Mouse (Mus musculus): Measurements from ENCODE around the gene Sars2. TPM values are rescaled to one million over a fixed set of nuclear protein-coding genes. Genes with fewer than 3 reads are reported as not detected.
A peak's percentile ranks its signal among the peaks of the same experiment; 100 is the strongest.

Sars2 gene
- polyA plus RNA-seq, 1 experiment = 63.2 TPM

GRCm38 (mm10) chr7:28771867-28772266 is 30.1 kb downstream of the Sars2 start:
- TF ChIP-seq CTCF (IDR thresholded peaks at IDR 0.05; ENCODE audit: borderline replicate concordance, control insufficient read depth, extremely low read depth, insufficient read depth, low read length, poor library complexity) (no peak), POLR2A (IDR thresholded peaks at IDR 0.05; ENCODE audit: control insufficient read depth, extremely low read depth, insufficient read depth, low read length, poor library complexity) (no peak)
- Histone ChIP-seq H3K27me3 (ENCODE audit: control insufficient read depth, insufficient read depth, low read length) (no peaks in the 10 kb centered on the region), H3K4me3 (ENCODE audit: control insufficient read depth, insufficient read depth, low read length) (no peak overlapping the region), H3K36me3 (ENCODE audit: control insufficient read depth, insufficient read depth, low read length) (no peaks in the 10 kb centered on the region), H3K27ac (ENCODE audit: control insufficient read depth, insufficient read depth, low read length) (no peak overlapping the region), H3K4me1 (replicated peaks; ENCODE audit: control insufficient read depth, insufficient read depth, low read length) (peaks cover 10% of the 10 kb centered on the region)
- 95% methylated on average over 11 of the region's 11 CpGs for WGBS
- no peak for DNase-seq

DNA sequence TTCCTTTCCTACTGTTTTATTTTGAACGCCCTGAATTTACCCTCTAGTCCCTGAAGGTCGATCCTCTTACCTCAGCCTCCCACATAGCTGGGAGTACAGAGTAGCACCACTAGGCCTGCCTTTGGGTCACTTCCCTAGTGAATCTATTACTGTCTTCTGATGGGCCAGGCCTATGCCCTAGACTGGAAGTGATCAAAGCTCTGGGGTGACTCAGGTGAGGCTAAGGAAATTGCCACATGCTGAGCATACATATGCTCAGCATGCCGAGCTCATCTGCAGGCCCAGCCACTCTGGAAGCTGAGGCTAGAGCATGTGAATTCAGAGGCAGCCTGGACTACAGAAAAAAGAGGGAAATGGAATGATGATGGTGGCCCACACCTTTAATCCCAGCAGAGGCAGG is 31.4 kb downstream of the Sars2 start:
- DNase-seq = no peak

DNA sequence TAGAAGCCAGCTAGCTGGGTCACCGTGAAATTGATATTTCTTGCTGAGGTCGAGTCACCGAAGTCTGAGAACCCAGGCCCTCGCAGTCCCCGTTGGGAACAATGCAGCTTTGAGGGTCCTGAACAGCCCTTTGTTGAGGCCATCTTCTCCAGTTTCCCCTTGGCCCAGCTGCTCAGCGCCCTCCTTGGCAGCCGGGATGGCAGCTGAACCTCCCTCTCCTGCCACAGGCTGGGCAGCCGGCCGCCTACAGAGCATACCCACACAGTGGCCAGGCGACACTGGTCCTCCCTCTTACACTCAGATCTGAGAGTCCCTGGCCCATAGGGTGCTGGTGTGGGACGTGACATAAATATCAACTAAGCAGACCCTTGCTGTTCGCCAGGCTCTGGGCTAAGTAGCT is 32.4 kb downstream of the Sars2 start:
- no peaks in the 10 kb centered on the region for H3K27me3 ChIP-seq (ENCODE audit: control insufficient read depth, insufficient read depth, low read length)
- no peak overlapping the region for H3K4me3 ChIP-seq (ENCODE audit: control insufficient read depth, insufficient read depth, low read length)
- TF ChIP-seq CTCF (IDR thresholded peaks at IDR 0.05; ENCODE audit: borderline replicate concordance, control insufficient read depth, extremely low read depth, insufficient read depth, low read length, poor library complexity) (no peak), POLR2A (IDR thresholded peaks at IDR 0.05; ENCODE audit: control insufficient read depth, extremely low read depth, insufficient read depth, low read length, poor library complexity) (no peak)
- H3K36me3 ChIP-seq (ENCODE audit: control insufficient read depth, insufficient read depth, low read length) = no peaks in the 10 kb centered on the region
- no peak for DNase-seq
- no peaks in the 10 kb centered on the region for H3K4me1 ChIP-seq (replicated peaks; ENCODE audit: control insufficient read depth, insufficient read depth, low read length)
- 96% methylated on average over 12 of the region's 12 CpGs for WGBS
- H3K27ac ChIP-seq (ENCODE audit: control insufficient read depth, insufficient read depth, low read length) = no peak overlapping the region

More for the DNA sequence above, 31.4 kb downstream of the Sars2 start:
- no peak overlapping the region for H3K27ac ChIP-seq (ENCODE audit: control insufficient read depth, insufficient read depth, low read length)
- H3K36me3 ChIP-seq (ENCODE audit: control insufficient read depth, insufficient read depth, low read length) = no peaks in the 10 kb centered on the region
- H3K27me3 ChIP-seq (ENCODE audit: control insufficient read depth, insufficient read depth, low read length) = no peaks in the 10 kb centered on the region
- WGBS = 95% methylated on average over 3 of the region's 3 CpGs
- no peaks in the 10 kb centered on the region for H3K4me1 ChIP-seq (replicated peaks; ENCODE audit: control insufficient read depth, insufficient read depth, low read length)
- TF ChIP-seq POLR2A (IDR thresholded peaks at IDR 0.05; ENCODE audit: control insufficient read depth, extremely low read depth, insufficient read depth, low read length, poor library complexity) (no peak), CTCF (IDR thresholded peaks at IDR 0.05; ENCODE audit: borderline replicate concordance, control insufficient read depth, extremely low read depth, insufficient read depth, low read length, poor library complexity) (no peak)
- H3K4me3 ChIP-seq (ENCODE audit: control insufficient read depth, insufficient read depth, low read length) = no peak overlapping the region

- H3K27me3 ChIP-seq (ENCODE audit: control insufficient read depth, insufficient read depth, low read length) = no peaks in the 10 kb centered on the region
- H3K4me3 ChIP-seq (ENCODE audit: control insufficient read depth, insufficient read depth, low read length) = no peak overlapping the region
- no peak for DNase-seq
- 97% methylated on average over 7 of the region's 7 CpGs for WGBS
- no peaks in the 10 kb centered on the region for H3K36me3 ChIP-seq (ENCODE audit: control insufficient read depth, insufficient read depth, low read length)
- no peak for TF ChIP-seq POLR2A (IDR thresholded peaks at IDR 0.05; ENCODE audit: control insufficient read depth, extremely low read depth, insufficient read depth, low read length, poor library complexity)
- no peak for TF ChIP-seq CTCF (IDR thresholded peaks at IDR 0.05; ENCODE audit: borderline replicate concordance, control insufficient read depth, extremely low read depth, insufficient read depth, low read length, poor library complexity)
- H3K27ac ChIP-seq (ENCODE audit: control insufficient read depth, insufficient read depth, low read length) = no peak overlapping the region
- H3K4me1 ChIP-seq (replicated peaks; ENCODE audit: control insufficient read depth, insufficient read depth, low read length) = peaks cover under 1% of the 10 kb centered on the region
Observed at GRCm38 (mm10) chr7:28775129-28775528, 33.3 kb downstream of the Sars2 start.

GRCm38 (mm10) chr7:28778825-28779224 is 37.0 kb downstream of the Sars2 start:
- Histone ChIP-seq H3K4me3 (ENCODE audit: control insufficient read depth, insufficient read depth, low read length) (no peak overlapping the region), H3K27ac (ENCODE audit: control insufficient read depth, insufficient read depth, low read length) (no peak overlapping the region), H3K36me3 (ENCODE audit: control insufficient read depth, insufficient read depth, low read length) (no peaks in the 10 kb centered on the region), H3K27me3 (ENCODE audit: control insufficient read depth, insufficient read depth, low read length) (no peaks in the 10 kb centered on the region), H3K4me1 (replicated peaks; ENCODE audit: control insufficient read depth, insufficient read depth, low read length) (peaks cover 31% of the 10 kb centered on the region)
- no peak for DNase-seq
- TF ChIP-seq CTCF (IDR thresholded peaks at IDR 0.05; ENCODE audit: borderline replicate concordance, control insufficient read depth, extremely low read depth, insufficient read depth, low read length, poor library complexity) (no peak), POLR2A (IDR thresholded peaks at IDR 0.05; ENCODE audit: control insufficient read depth, extremely low read depth, insufficient read depth, low read length, poor library complexity) (no peak)
- 97% methylated on average over 9 of the region's 9 CpGs for WGBS

GRCm38 (mm10) chr7:28780067-28780658 is 38.4 kb downstream of the Sars2 start:
- Histone ChIP-seq H3K4me1 (replicated peaks; ENCODE audit: control insufficient read depth, insufficient read depth, low read length) (peaks cover 45% of the 10 kb centered on the region), H3K27ac (ENCODE audit: control insufficient read depth, insufficient read depth, low read length) (peak overlapping the region; percentile 96), H3K27me3 (ENCODE audit: control insufficient read depth, insufficient read depth, low read length) (no peaks in the 10 kb centered on the region), H3K4me3 (ENCODE audit: control insufficient read depth, insufficient read depth, low read length) (peak overlapping the region; percentile 16), H3K36me3 (ENCODE audit: control insufficient read depth, insufficient read depth, low read length) (no peaks in the 10 kb centered on the region)
- 37% methylated on average over 6 of the region's 6 CpGs for WGBS
- peak; percentile 94 for DNase-seq
- TF ChIP-seq POLR2A (IDR thresholded peaks at IDR 0.05; ENCODE audit: control insufficient read depth, extremely low read depth, insufficient read depth, low read length, poor library complexity) = no peak
- TF ChIP-seq CTCF (IDR thresholded peaks at IDR 0.05; ENCODE audit: borderline replicate concordance, control insufficient read depth, extremely low read depth, insufficient read depth, low read length, poor library complexity) = peak; percentile 79; the same call in 1 of the 2 replicates

Data from thymus, adult 2 months (tissue).